Mouse (Mus musculus): ENCODE results near the gene Atad5.

GRCm38 (mm10) chr11:80052456-80052855, 36.7 kb upstream of the Atad5 start:
- TF ChIP-seq CTCF (IDR thresholded peaks at IDR 0.05; ENCODE audit: low read depth) (no peak), EP300 (IDR thresholded peaks at IDR 0.05; ENCODE audit: low read depth) (no peak)

Data from liver, embryonic 14.5 days (tissue).